ENCODE assay signal across 9 mouse cellular contexts in the genomic region with DNA sequence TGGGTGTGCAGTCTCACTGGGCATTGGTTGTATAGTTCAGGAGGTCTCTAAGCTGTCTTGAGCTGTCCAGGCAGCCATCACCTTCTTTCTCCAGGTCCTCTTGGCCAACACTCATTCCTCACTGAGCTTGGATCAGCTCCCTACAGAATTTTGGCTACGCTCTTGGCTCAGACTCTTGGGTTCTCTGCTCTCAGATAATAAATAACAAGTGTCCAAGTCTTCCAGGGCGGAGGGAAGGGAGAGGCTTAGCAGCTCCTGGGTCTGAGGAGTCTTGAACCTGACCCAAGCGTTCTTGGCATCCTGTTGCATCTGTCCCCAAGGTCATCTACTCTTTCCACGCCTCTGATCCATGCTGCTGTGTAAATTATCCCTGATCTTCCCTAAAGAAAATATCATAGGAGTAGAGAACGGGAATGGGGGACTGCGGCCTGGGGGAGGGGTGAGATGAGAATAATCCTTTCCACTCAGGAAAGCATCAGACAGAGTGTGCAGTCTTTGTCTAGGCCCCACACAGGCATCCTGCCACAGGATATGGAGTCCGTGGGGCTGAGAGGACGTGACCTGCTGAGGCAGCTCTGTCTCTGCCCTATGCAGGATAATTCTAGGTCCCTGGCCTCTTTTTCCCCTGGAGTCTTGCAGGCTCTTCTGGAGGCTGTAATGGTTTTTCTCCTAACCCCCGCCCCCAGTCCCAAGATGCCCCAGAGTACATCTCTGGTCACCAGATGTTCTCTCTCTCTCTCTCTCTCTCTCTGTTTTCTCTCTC. TPM values are rescaled to one million over a fixed set of nuclear protein-coding genes. Genes with fewer than 3 reads are reported as not detected.
DNase-seq lines count a peak whose midpoint lies in the region; ATAC-seq and TF ChIP-seq lines count a peak whose summit lies in the region.
"Had no signal": no experiment of that assay in that cellular context is flagged by ENCODE, and none has a peak within 500 bp of the region (broad histone marks: within the 10 kb centered on the region; RNA-seq: fewer than 3 reads in every experiment).

No protein-coding gene starts in this region.

- H3K27me3 ChIP-seq in intestine, embryonic 15.5 days (replicated peaks): no peaks in the 10 kb centered on the region
- no peaks in the 10 kb centered on the region for H3K27me3 ChIP-seq in intestine, postnatal 0 days (replicated peaks; ENCODE audit: control insufficient read depth, insufficient read depth, low read length)
- no peaks in the 10 kb centered on the region for H3K27me3 ChIP-seq in neural tube, embryonic 15.5 days (replicated peaks)
- H3K27me3 ChIP-seq: neural tube, embryonic 12.5 days had no signal

- H3K4me1 ChIP-seq in intestine, embryonic 15.5 days (replicated peaks): 0 out of 2 replicates have a peak, but pooled peaks cover 12% of the 10 kb centered on the region
- H3K4me1 ChIP-seq in intestine, postnatal 0 days (replicated peaks; ENCODE audit: control insufficient read depth, insufficient read depth, low read length): no peaks in the 10 kb centered on the region
- 0 out of 2 replicates have a peak, but pooled peaks cover 3% of the 10 kb centered on the region for H3K4me1 ChIP-seq in embryonic fibroblast, embryonic 13.5 days (ENCODE audit: control insufficient read depth, insufficient read depth, low read length)
- H3K4me1 ChIP-seq in neural tube, embryonic 15.5 days: peaks cover 9% of the 10 kb centered on the region

- no peak overlapping the region for H3K4me3 ChIP-seq in intestine, embryonic 15.5 days (replicated peaks)
- no peak overlapping the region for H3K4me3 ChIP-seq in intestine, postnatal 0 days (ENCODE audit: low read depth, low read length)
- no peak overlapping the region for H3K4me3 ChIP-seq in embryonic fibroblast, embryonic 13.5 days (ENCODE audit: insufficient read depth, low read length)
- H3K4me3 ChIP-seq in neural tube, embryonic 15.5 days (replicated peaks): no peak overlapping the region
- H3K4me3 ChIP-seq: neural tube, embryonic 12.5 days had no signal

- WGBS in intestine, embryonic 15.5 days: 49% methylated on average over 9 of the region's 9 CpGs
- 62% methylated on average over 9 of the region's 9 CpGs for WGBS in intestine, postnatal 0 days
- 83% methylated on average over 9 of the region's 9 CpGs for WGBS in neural tube, embryonic 15.5 days

- H3K9me3 ChIP-seq in intestine, embryonic 15.5 days: no peaks in the 10 kb centered on the region
- no peaks in the 10 kb centered on the region for H3K9me3 ChIP-seq in intestine, postnatal 0 days (ENCODE audit: control insufficient read depth)
- H3K9me3 ChIP-seq in neural tube, embryonic 15.5 days (replicated peaks): no peaks in the 10 kb centered on the region
- H3K9me3 ChIP-seq: neural tube, embryonic 12.5 days had no signal

- no peak overlapping the region for H3K27ac ChIP-seq in intestine, embryonic 15.5 days
- no peak overlapping the region for H3K27ac ChIP-seq in intestine, postnatal 0 days (ENCODE audit: low read depth, low read length)
- peak overlapping the region; percentile 13; the same call in 1 of the 2 replicates for H3K27ac ChIP-seq in embryonic fibroblast, embryonic 13.5 days (ENCODE audit: insufficient read depth, low read length)
- no peak overlapping the region for H3K27ac ChIP-seq in neural tube, embryonic 15.5 days (replicated peaks)
- H3K27ac ChIP-seq: neural tube, embryonic 12.5 days had no signal

- H3K4me2 ChIP-seq in intestine, embryonic 15.5 days (replicated peaks): no peak overlapping the region
- no peak overlapping the region for H3K4me2 ChIP-seq in intestine, postnatal 0 days (replicated peaks; ENCODE audit: low read depth)
- no peak overlapping the region for H3K4me2 ChIP-seq in neural tube, embryonic 15.5 days
- H3K4me2 ChIP-seq: neural tube, embryonic 12.5 days had no signal

- no peak for TF ChIP-seq CTCF in intestine, postnatal 0 days (IDR thresholded peaks at IDR 0.05; ENCODE audit: low read depth)
- no peak for TF ChIP-seq CTCF in embryonic fibroblast, embryonic 13.5 days (IDR thresholded peaks at IDR 0.05; ENCODE audit: borderline replicate concordance, insufficient read depth, low read length)

- ATAC-seq in intestine, embryonic 15.5 days: peak; percentile 53
- ATAC-seq in intestine, postnatal 0 days: no peak
- ATAC-seq in inflammation-experienced regulatory T-cells, adult 6 months: no peak
- no peak for ATAC-seq in neural tube, embryonic 15.5 days (ENCODE audit: low FRiP score)

- H3K9ac ChIP-seq in intestine, embryonic 15.5 days: no peak overlapping the region
- H3K9ac ChIP-seq in intestine, postnatal 0 days (ENCODE audit: low read depth, low read length): no peak overlapping the region
- no peak overlapping the region for H3K9ac ChIP-seq in neural tube, embryonic 15.5 days (replicated peaks)
- H3K9ac ChIP-seq: neural tube, embryonic 12.5 days had no signal

- H3K36me3 ChIP-seq in intestine, embryonic 15.5 days: no peaks in the 10 kb centered on the region
- H3K36me3 ChIP-seq in intestine, postnatal 0 days (ENCODE audit: control insufficient read depth, insufficient read depth): no peaks in the 10 kb centered on the region
- H3K36me3 ChIP-seq in neural tube, embryonic 15.5 days: no peaks in the 10 kb centered on the region
- H3K36me3 ChIP-seq: neural tube, embryonic 12.5 days had no signal

- peak; percentile 12 to 20 for DNase-seq in kidney, adult 8-10 months
- DNase-seq in lung, postnatal 36 days: peak; percentile 32
- no peak for DNase-seq in adrenal gland, adult 18-20 months (ENCODE audit: low spot score in 2 of 2)

- no peak for TF ChIP-seq POLR2A in embryonic fibroblast, embryonic 13.5 days (IDR thresholded peaks at IDR 0.05; ENCODE audit: low read depth, low read length)

RNA-seq across cellular contexts. Expression of gene Meox1, which starts 38.0 kb away (rescaled TPM):
- 4.4 and 4.5 TPM in 2 replicates for polyA plus RNA-seq in intestine, embryonic 15.5 days (2015; fragmentation: Nextera tagmentation; extraction: Ambion mirVana)
- polyA plus RNA-seq in intestine, postnatal 0 days (2015; fragmentation: Nextera tagmentation; extraction: Ambion mirVana): 3.8 and 4.1 TPM in 2 replicates
- polyA plus RNA-seq in embryonic fibroblast, embryonic 13.5 days (2011; ENCODE audit: insufficient read length, low read depth, missing spikeins): 6.9 and 16.1 TPM in 2 replicates
- polyA plus RNA-seq in inflammation-experienced regulatory T-cells, adult 6 months (2017; shearing (Covaris generic)): not detected
- 1 to 10 TPM; 1.8 to 4.2 TPM for total RNA-seq in adrenal gland, adult 18-20 months (2021)
- polyA plus RNA-seq in neural tube, embryonic 15.5 days (2015; fragmentation: Nextera tagmentation; extraction: Ambion mirVana): 1.3 and 2.0 TPM in 2 replicates

Comparison
In these comparisons a context has a peak if more than half of its experiments do, and no peak if none do; other contexts are left out.
1. DNase-seq: peak in kidney, adult 8-10 months (2 of 2) and lung, postnatal 36 days (single experiment); none in adrenal gland, adult 18-20 months (0 of 2).